Mouse (Mus musculus) cerebellum, adult 18-20 months (tissue): Measurements from ENCODE around the gene Traf2.
A peak's percentile ranks its signal among the peaks of the same experiment; 100 is the strongest.

Experiments used
- DNase-seq, 2 experiments: peaks; one replicate each; pipeline ENCODE4 v3.0.0; 2021

Traf2 gene

DNA sequence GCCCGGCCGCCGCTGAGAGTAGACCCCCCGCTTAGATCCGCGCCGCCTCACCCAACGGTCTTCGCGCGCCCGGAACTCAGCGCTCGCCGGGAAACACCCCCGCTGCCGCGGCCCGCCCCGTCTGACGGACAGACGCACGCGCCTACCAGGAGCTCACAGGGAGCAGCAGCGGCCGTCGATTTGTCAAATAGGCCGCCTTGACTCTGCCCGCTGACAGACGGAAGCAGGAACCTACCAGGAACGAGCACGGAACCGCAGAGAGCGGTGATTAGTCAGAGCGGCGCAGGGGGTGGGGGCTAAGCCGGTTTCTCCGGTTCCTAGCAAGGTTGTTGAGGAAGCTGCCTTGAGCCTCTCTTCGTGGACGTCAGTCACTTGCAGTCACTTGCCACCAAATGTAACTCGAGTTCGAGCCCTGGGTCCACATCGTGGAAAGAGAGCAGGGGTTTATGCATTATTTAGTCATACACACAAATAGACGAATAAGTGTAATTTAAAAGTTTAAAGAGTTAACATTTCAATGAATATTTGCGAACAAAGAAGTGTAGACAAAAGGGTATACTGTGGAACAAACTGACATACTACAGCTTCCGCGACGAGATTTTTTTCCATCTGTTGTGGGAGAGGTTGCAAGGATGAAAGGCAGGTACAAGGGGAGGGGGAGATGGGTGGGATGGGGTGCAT lies at the start of gene Traf2:
Gene Traf2 (minus strand): TSS at position 130 of the 681 bp plus-strand sequence.
- DNase-seq: peak; percentile 97 to 100

DNA sequence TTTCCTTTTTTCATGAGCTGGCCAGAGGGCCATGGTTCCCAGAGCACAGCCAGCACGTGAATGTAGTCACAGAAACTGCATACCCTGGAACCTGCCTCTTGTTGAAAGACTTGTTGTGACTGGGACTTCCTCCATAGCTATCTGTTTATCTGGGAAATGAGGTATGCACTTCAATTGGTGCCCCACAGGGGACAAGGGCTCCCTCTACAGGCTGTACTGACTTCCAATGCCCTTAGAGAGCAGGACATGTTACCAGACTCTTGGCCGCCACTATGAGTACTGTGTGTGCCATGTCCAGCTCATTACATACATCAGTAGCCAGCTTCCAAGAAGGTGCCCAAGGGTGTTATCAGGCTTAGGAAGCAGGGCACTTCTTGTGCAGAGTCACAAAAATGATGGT lies 45.1 kb upstream of the Traf2 start:
- DNase-seq: peak; percentile 59 to 61

GRCm38 (mm10) chr2:25588227-25588907 lies 41.6 kb upstream of the Traf2 start:
- no peak for DNase-seq

DNA sequence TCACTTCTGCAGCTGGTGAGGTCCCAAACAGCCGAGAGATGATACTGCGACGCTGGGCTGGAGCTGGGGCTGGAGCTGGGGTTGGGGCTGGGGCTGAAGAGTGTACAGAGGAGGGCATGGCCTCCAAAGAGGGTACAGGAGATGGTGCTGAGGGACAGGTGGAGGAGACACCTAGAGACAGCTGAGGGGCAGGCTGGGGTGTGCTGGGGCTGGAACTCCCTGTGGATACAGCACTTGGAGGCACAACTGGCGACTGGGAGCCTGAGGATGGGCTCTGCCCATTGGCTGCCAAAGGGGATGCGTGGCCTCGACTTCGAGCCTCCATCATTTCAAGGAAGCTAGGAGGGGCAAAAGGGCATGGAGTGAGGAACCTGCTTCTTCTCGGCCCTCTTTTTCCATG lies 40.5 kb upstream of the Traf2 start:
- DNase-seq: no peak

- peak; percentile 20 to 30 for DNase-seq
Measured at GRCm38 (mm10) chr2:25585601-25586000, 38.9 kb upstream of the Traf2 start.

- peak; percentile 13 to 24 for DNase-seq
Measured at GRCm38 (mm10) chr2:25584856-25585255, 38.1 kb upstream of the Traf2 start.

DNA sequence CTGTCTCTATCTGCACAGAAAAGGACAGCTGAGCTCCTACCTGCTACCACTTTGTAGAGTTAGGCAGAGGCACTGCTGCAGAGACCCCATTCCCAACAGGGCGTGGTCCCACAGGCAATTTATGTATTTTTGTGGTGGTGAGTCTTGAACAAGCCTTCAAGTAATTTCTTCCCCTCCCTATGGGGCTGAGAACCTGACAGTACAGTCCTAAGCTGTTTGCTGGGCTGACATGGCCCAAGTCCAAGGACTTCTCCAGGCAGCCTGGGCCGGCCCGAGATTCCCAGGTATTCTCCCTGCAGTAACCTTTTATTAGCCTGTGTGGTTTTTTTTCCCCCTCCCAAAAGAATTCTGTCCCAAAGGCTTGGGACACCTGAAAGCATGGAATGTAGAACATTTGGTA lies 37.4 kb upstream of the Traf2 start:
- DNase-seq: peak; percentile 60

DNA sequence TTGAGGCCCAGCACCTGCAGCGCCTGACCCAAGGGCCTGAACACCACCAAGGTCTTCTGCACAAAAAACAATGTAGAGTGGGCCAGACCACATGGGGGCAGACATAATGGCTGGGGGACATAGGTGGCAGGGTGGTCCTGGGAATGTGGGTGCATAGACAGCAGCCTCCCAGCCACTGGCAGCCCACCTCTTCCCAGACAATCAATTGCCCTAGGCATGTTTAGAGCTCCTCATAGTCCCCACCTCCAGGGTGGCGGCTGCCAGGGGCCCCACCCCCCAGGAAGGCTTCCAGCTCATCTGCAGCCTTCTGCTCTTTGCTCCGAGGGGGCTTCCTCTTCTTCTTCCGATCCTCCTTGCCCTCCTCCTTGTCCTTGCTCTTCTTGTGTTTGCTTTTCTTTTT lies 36.8 kb upstream of the Traf2 start:
- DNase-seq: peak; percentile 21 to 30

DNA sequence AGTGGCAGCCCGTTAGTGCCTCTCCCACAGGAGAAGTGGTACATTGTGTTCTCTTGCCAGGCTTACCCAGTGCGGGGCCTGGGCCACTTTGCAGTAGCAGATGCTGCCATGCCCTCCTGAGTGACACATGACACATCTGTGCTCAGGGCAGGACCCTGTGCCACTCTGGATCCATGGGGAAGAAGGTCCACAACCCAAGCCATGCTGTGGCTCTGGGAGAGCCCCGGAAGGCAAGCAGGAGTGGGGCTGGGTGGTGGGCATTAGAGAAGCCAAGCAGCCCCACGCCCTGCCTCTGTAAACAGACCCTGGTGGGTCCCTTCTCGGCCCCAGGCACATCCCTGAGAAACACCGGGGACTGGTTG lies 36.4 kb upstream of the Traf2 start:
- peak; percentile 17 to 39 for DNase-seq

GRCm38 (mm10) chr2:25582466-25583119 lies 35.9 kb upstream of the Traf2 start:
- peak; percentile 50 to 61 for DNase-seq

DNA sequence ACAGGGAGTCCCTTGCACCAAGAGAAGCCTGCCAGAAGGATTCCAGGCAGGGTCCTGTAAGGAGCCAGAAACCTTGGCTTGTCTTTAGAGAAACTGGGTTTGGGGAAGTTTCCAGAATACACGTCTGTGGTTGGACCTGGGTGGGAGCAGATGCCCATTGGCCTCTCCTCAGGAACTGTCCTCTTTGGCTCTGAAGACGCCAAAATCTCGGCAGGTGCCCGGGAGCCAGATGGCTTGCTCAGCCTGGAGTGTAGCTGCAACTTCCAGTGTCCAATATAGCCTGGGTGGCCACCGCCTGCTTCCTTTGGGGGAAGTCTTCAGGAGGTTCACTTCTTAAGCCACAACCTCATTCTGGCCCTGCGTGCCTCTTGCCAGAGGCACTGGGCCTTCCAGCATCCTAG lies 35.2 kb upstream of the Traf2 start:
- peak; percentile 88 to 91 for DNase-seq

- peak; percentile 79 to 87 for DNase-seq
Measured at GRCm38 (mm10) chr2:25581294-25581864, 34.6 kb upstream of the Traf2 start, which contains the start of gene Ajm1. Gene Ajm1, minus strand, starts transcription at chr2:25581757.

GRCm38 (mm10) chr2:25580621-25581101 lies 33.9 kb upstream of the Traf2 start:
- DNase-seq: peak; percentile 53 to 57

DNA sequence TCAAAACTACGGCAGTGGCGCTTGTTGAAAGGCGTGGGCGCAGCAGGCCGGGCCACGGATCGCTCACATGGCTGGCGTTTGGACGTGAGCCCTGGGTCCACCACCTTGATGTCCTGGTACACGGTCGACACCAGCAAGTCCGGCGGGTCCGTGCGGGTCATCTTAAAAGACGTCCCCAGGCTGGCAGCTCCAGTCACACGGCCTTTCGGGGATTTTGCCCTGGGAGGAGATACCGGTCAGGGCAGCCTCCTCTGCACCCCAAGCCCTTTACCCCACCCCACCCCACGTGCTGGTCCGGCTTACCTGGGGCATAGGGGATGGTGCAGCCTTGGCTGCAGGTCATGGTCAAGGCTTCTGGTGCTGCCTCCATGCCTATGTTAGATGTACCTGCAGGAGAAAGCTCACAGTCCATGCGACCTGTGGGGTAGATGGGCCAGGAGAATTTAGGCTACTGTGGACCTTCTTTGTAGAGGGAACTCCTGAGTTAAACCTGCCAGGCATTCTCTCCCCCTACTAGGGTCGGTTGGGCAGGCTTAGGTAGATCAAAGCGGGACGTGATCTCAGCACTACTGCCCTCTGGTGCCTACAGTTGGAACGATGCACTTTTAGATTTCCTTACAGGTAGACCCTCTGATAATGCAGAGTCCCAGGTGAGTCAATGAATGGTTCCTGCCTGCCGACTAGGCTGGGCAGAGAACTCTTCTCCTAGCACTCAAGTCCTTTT lies 33.2 kb upstream of the Traf2 start:
- peak; percentile 86 to 87 for DNase-seq

- DNase-seq: peak in 1 of 2 experiments; percentile 49
Measured at GRCm38 (mm10) chr2:25578796-25579736, 32.3 kb upstream of the Traf2 start.

DNA sequence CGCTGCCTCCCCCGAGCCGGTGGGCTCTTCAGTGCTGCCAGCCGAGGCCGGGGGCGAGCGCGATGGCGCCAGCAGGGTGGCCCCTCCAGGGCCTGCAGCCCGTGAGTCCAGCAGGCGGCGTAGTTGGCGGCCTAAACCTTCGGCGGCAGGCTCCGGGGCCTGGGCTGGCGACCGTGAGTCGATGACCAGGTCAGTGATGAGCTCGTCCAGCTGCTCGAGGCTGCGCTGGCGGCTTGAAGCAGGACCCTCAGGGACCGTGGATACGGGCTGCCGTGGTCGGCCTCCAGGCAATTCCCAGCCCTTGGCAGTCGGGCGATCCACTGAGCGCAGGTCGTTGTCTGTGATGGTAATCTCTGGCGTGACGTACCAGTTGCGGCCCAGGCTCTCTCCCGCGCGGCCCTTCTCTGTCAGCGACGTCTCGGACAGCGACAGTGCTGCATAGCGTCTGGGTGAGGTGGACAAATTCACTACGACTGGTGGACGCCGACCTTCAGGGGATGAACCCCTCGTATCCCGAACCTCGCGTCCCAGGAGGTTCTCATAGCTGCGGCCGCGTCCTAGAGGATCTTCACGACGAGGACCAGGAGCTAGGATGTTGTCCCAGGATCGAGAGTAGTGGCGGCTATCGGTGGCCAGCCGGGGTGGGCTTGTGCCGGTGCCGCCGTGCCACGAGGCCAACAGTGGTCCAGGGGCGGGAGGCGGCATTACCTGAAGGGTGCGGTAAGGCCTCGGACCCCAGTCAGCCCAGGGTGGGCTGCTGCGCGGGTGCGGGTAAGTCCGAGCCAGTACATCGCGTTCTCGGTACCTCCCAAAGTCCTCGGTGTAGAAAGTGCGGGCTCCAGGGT lies 31.4 kb upstream of the Traf2 start:
- peak; percentile 24 to 64 for DNase-seq

GRCm38 (mm10) chr2:25576965-25577891 lies 30.5 kb upstream of the Traf2 start:
- DNase-seq: peak; percentile 33 to 64

DNA sequence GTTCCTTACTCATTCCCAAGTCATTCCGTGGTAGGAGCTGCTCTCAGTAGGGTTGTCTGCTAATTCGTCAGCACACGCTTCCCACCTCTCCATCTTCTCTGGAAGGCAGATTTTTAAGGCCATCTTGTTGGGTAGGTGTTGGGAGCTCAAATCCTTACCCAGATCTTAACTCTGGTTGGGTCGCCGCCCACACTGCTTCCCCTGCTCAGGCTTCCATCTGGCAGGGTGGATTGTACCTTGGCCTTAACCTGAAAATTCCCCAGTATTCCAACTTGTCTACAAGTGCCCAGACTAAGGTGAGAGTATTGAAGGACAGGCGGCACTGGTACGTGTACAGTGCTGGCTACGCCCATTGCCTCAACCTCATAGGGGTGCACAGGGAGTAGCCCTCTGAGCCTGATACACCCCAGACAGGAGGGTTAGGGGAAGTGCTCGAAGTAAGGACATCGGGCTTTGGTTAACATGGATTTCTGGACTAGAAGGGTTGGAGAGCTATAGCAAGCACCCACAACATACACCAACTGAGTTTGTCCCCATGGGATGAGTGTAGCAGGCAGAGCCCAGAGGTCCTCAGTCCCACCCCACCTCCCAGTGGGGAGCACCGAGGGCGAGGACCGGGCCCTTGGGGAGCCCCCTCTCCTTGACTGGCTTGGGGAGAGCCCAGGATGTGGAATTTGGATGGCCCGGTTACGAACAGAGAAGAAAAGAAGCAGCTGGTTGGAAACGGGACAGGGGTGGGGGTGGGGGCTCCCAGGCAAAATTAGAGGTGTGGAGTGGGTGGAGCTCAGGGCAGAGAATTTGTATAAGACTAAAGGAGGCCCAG lies 29.5 kb upstream of the Traf2 start:
- peak; percentile 25 to 45 for DNase-seq
